Mouse (Mus musculus) lung, postnatal 0 days (tissue): ENCODE measurements around the gene Mrps18b.

ENCODE experiments used
- CTCF ChIP-seq: IDR thresholded peaks from 2 replicates; pipeline ENCODE4 v1.5.1; 2016; ENCODE audit warnings: antibody characterized with exemption, mild to moderate bottlenecking
- EP300 ChIP-seq: IDR thresholded peaks from 2 replicates; pipeline ENCODE4 v1.6.1; 2016; ENCODE audit warnings: antibody characterized with exemption, mild to moderate bottlenecking, control low read depth

DNA sequence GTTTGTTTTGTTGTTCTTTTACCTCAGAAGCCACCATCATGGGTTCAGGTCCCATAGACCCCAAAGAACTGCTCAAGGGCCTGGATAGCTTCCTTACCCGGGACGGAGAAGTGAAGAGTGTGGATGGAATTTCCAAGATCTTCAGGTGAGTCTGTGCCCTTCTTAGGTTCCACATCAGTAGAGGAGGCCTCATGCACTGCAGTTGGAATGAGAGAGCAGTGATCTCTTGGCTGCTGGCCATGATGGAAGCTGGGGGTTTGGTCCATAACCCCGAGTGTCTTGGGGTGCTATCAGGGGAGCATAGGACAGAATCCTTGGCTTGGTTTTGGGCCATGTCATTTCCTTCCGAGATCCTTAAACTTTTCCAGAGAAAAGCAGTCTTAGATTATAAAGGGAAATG, 7.1 kb upstream of the Mrps18b start:
- TF ChIP-seq CTCF (no peak), EP300 (no peak)
